Mouse (Mus musculus): Measurements from ENCODE around the gene Glp1r. TPM values are rescaled to one million over a fixed set of nuclear protein-coding genes. Genes with fewer than 3 reads are reported as not detected.

Glp1r gene
- polyA plus RNA-seq, 1 experiment, result 1.2 TPM

DNA sequence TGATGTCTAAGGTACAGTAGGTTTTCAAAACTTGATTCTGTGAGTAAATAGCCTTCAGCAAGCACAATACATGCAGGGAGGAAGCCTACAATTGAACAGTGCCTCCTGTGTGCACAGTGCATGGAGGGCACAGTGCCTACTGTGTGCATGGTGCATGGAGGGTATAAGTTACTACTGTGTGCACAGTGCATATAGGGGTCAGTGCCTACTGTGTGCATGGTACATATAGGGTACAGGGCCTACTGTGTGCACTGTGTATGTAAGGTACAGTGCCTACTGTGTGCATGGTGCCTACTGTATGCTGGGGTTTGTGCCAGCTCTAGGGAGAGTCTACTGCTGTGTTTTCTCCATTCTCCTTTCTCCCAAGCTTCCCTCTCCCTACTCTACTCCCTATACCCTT lies 12.6 kb downstream of the Glp1r start:
- Histone ChIP-seq H3K27ac (ENCODE audit: insufficient read depth, low read length) (no peak overlapping the region), H3K4me3 (replicated peaks; ENCODE audit: insufficient read depth, low read depth, low read length) (no peak overlapping the region), H3K4me1 (ENCODE audit: control insufficient read depth, insufficient read depth, low read length) (peaks cover 10% of the 10 kb centered on the region), H3K27me3 (ENCODE audit: control insufficient read depth, insufficient read depth, low read length) (no peaks in the 10 kb centered on the region)
- TF ChIP-seq CTCF (IDR thresholded peaks at IDR 0.05; ENCODE audit: borderline replicate concordance, insufficient read depth, low read depth, low read length), result no peak
- no peak for TF ChIP-seq POLR2A (IDR thresholded peaks at IDR 0.05; ENCODE audit: borderline replicate concordance, insufficient read depth, low read length)
- no peak for DNase-seq

DNA sequence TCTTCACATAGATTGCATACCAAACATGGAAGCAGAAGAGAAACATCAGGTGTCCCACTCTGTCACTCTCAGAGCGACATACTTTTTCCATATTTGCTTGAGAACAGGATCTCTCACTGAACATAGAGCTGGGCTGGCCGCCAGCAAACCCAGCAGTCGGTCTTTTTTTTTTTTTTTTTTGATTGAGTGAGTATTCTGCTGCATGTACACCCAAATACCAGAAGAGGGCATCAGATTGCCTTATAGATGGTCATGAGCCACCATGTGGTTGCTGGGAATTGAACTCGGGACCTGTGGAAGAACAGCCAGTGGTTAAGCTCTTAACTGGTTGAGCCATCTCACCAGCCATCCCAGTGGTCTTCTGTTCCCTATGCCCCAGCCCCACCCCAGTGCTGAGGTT lies 21.9 kb downstream of the Glp1r start:
- no peak overlapping the region for H3K4me3 ChIP-seq (replicated peaks; ENCODE audit: insufficient read depth, low read depth, low read length)
- no peaks in the 10 kb centered on the region for H3K4me1 ChIP-seq (ENCODE audit: control insufficient read depth, insufficient read depth, low read length)
- TF ChIP-seq POLR2A (IDR thresholded peaks at IDR 0.05; ENCODE audit: borderline replicate concordance, insufficient read depth, low read length) (no peak), CTCF (IDR thresholded peaks at IDR 0.05; ENCODE audit: borderline replicate concordance, insufficient read depth, low read depth, low read length) (no peak)
- DNase-seq, result no peak
- no peaks in the 10 kb centered on the region for H3K27me3 ChIP-seq (ENCODE audit: control insufficient read depth, insufficient read depth, low read length)
- 30% methylated on average over 4 of the region's 4 CpGs for whole genome bisulfite sequencing
- no peak overlapping the region for H3K27ac ChIP-seq (ENCODE audit: insufficient read depth, low read length)

GRCm38 (mm10) chr17:30930827-30931226 lies 29.2 kb downstream of the Glp1r start:
- no peak for TF ChIP-seq POLR2A (IDR thresholded peaks at IDR 0.05; ENCODE audit: borderline replicate concordance, insufficient read depth, low read length)
- no peak for TF ChIP-seq CTCF (IDR thresholded peaks at IDR 0.05; ENCODE audit: borderline replicate concordance, insufficient read depth, low read depth, low read length)
- WGBS, result 87% methylated on average over 7 of the region's 7 CpGs
- Histone ChIP-seq H3K4me1 (ENCODE audit: control insufficient read depth, insufficient read depth, low read length) (peaks cover 8% of the 10 kb centered on the region), H3K27ac (ENCODE audit: insufficient read depth, low read length) (no peak overlapping the region), H3K27me3 (ENCODE audit: control insufficient read depth, insufficient read depth, low read length) (no peaks in the 10 kb centered on the region), H3K4me3 (replicated peaks; ENCODE audit: insufficient read depth, low read depth, low read length) (no peak overlapping the region)
- DNase-seq, result no peak

DNA sequence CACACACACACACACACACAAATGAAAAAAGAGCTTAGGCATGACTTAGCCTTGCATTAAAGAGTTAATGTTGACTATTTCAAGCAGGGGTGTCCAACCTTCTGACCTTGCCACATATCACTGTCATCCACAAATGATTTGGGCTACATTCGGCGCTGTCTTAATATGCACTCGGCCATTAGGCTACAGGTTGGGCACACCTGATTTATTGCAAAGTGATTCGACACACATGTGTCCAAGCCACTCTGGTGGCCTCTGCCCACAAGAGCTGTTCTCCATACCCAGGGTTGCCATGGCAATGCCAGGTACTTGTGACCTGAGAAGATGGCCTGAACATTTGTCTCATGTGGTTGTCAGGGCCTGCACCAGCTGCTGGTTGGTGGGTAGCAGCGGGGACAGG lies 31.2 kb downstream of the Glp1r start:
- WGBS, result 98% methylated on average over 5 of the region's 5 CpGs
- DNase-seq, result no peak
- no peaks in the 10 kb centered on the region for H3K27me3 ChIP-seq (ENCODE audit: control insufficient read depth, insufficient read depth, low read length)
- H3K4me3 ChIP-seq (replicated peaks; ENCODE audit: insufficient read depth, low read depth, low read length), result no peak overlapping the region
- no peak for TF ChIP-seq POLR2A (IDR thresholded peaks at IDR 0.05; ENCODE audit: borderline replicate concordance, insufficient read depth, low read length)
- no peak for TF ChIP-seq CTCF (IDR thresholded peaks at IDR 0.05; ENCODE audit: borderline replicate concordance, insufficient read depth, low read depth, low read length)
- H3K4me1 ChIP-seq (ENCODE audit: control insufficient read depth, insufficient read depth, low read length), result peaks cover 8% of the 10 kb centered on the region
- no peak overlapping the region for H3K27ac ChIP-seq (ENCODE audit: insufficient read depth, low read length)

GRCm38 (mm10) chr17:30935301-30935700 lies 33.7 kb downstream of the Glp1r start:
- Histone ChIP-seq H3K4me1 (ENCODE audit: control insufficient read depth, insufficient read depth, low read length) (peaks cover 8% of the 10 kb centered on the region), H3K27me3 (ENCODE audit: control insufficient read depth, insufficient read depth, low read length) (no peaks in the 10 kb centered on the region), H3K27ac (ENCODE audit: insufficient read depth, low read length) (no peak overlapping the region), H3K4me3 (replicated peaks; ENCODE audit: insufficient read depth, low read depth, low read length) (no peak overlapping the region)
- TF ChIP-seq CTCF (IDR thresholded peaks at IDR 0.05; ENCODE audit: borderline replicate concordance, insufficient read depth, low read depth, low read length) (no peak), POLR2A (IDR thresholded peaks at IDR 0.05; ENCODE audit: borderline replicate concordance, insufficient read depth, low read length) (no peak)
- DNase-seq, result peak in 1 of 2 experiments; percentile 10
- WGBS, result 8% methylated on average over 5 of the region's 5 CpGs

DNA sequence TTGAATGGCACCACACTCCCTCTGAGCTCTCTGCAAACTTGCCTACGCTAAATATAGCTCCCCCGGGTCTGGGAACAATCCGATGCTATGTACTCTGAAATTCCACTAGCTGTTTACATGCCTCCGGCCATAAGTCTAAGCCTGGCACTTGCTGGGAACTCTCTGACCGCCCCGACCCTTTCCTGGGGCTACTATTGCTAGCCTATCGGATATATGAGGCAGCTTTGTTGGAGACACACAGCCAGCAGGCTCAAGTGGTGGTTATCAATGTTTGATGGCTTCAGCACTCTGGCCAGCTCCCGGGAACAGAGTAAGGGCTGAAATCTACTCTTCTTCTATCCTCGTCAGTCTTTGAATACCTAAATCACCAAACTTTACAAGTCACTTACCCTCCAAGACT lies 36.9 kb downstream of the Glp1r start:
- H3K4me1 ChIP-seq (ENCODE audit: control insufficient read depth, insufficient read depth, low read length), result peaks cover 8% of the 10 kb centered on the region
- no peak for TF ChIP-seq CTCF (IDR thresholded peaks at IDR 0.05; ENCODE audit: borderline replicate concordance, insufficient read depth, low read depth, low read length)
- no peak for TF ChIP-seq POLR2A (IDR thresholded peaks at IDR 0.05; ENCODE audit: borderline replicate concordance, insufficient read depth, low read length)
- no peak for DNase-seq
- H3K4me3 ChIP-seq (replicated peaks; ENCODE audit: insufficient read depth, low read depth, low read length), result no peak overlapping the region
- H3K27me3 ChIP-seq (ENCODE audit: control insufficient read depth, insufficient read depth, low read length), result no peaks in the 10 kb centered on the region
- 67% methylated on average over 9 of the region's 9 CpGs for WGBS
- no peak overlapping the region for H3K27ac ChIP-seq (ENCODE audit: insufficient read depth, low read length)

DNA sequence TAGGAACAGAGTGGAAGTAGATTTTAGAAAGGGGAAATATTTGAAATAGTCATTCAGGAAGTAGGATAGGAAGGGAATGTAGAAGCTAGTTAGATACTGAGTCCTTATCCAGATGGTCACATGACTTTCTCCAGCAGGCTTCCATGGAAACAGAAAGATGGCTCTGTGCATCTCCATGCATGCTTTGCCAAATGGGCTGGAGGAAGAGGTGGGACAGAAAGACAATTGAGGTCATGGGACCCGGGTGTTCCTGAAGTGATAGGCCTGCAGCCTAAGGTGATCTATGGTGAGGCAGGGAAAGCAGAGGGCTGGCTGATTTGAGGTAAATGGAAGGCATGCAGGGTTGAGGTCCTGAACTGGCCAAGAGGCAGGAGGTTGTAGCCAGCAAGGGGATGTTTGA lies 46.8 kb downstream of the Glp1r start:
- TF ChIP-seq CTCF (IDR thresholded peaks at IDR 0.05; ENCODE audit: borderline replicate concordance, insufficient read depth, low read depth, low read length), result no peak
- no peak for TF ChIP-seq POLR2A (IDR thresholded peaks at IDR 0.05; ENCODE audit: borderline replicate concordance, insufficient read depth, low read length)
- H3K4me3 ChIP-seq (replicated peaks; ENCODE audit: insufficient read depth, low read depth, low read length), result no peak overlapping the region
- no peaks in the 10 kb centered on the region for H3K4me1 ChIP-seq (ENCODE audit: control insufficient read depth, insufficient read depth, low read length)
- no peak for DNase-seq
- H3K27me3 ChIP-seq (ENCODE audit: control insufficient read depth, insufficient read depth, low read length), result no peaks in the 10 kb centered on the region; the same call in 1 of the 2 replicates
- 50% methylated on average over 1 of the region's 1 CpGs for WGBS
- no peak overlapping the region for H3K27ac ChIP-seq (ENCODE audit: insufficient read depth, low read length)

DNA sequence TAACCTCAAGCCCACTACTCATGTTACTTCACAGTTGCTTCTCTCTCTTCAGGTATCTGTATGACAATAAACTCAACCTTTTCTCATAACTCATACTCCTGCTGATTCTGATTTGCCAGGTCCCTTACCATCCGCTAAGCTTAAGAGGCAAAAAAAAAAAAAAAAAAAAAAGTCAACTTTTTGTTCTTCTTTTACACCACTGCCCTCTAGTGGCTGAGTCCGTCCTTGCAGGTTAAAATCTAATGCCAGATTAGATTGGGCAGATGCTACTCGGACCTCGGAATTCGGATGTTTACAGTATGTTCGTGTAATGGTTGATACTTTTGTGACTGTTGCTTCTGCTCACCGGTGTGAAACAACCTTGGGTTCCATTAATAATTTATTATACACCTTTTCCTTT lies 49.2 kb downstream of the Glp1r start:
- peak; percentile 43 to 62 for DNase-seq
- TF ChIP-seq POLR2A (IDR thresholded peaks at IDR 0.05; ENCODE audit: borderline replicate concordance, insufficient read depth, low read length) (no peak), CTCF (IDR thresholded peaks at IDR 0.05; ENCODE audit: borderline replicate concordance, insufficient read depth, low read depth, low read length) (peak; percentile 42; the same call in 1 of the 2 replicates)
- Histone ChIP-seq H3K4me1 (ENCODE audit: control insufficient read depth, insufficient read depth, low read length) (no peaks in the 10 kb centered on the region), H3K4me3 (replicated peaks; ENCODE audit: insufficient read depth, low read depth, low read length) (no peak overlapping the region), H3K27ac (ENCODE audit: insufficient read depth, low read length) (no peak overlapping the region), H3K27me3 (ENCODE audit: control insufficient read depth, insufficient read depth, low read length) (no peaks in the 10 kb centered on the region; the same call in 1 of the 2 replicates)
- under 1% methylated on average over 7 of the region's 7 CpGs for WGBS

Data from cerebellum, adult 2 months (tissue).